17 mouse cellular contexts compared by ENCODE assay signal in genomic region chr15:53001429-53001828, GRCm38 (mm10).
DNase-seq lines count a peak whose midpoint lies in the region; ATAC-seq lines count a peak whose summit lies in the region.
"Had no signal": no experiment of that assay in that cellular context is flagged by ENCODE, and none has a peak within 500 bp of the region (broad histone marks: within the 10 kb centered on the region; RNA-seq: fewer than 3 reads in every experiment).

No protein-coding gene starts in this region.

- H3K27ac ChIP-seq in heart, embryonic 11.5 days (ENCODE audit: low read depth, low read length) = no peak overlapping the region
- H3K27ac ChIP-seq: forebrain, embryonic 12.5 days; limb, embryonic 12.5 days; liver, embryonic 13.5 days; lung, embryonic 15.5 days; midbrain, embryonic 15.5 days had no signal

- H3K4me2 ChIP-seq in heart, embryonic 11.5 days = no peak overlapping the region
- H3K4me2 ChIP-seq: forebrain, embryonic 12.5 days; limb, embryonic 12.5 days; liver, embryonic 13.5 days; lung, embryonic 15.5 days; midbrain, embryonic 15.5 days had no signal

- no peaks in the 10 kb centered on the region for H3K36me3 ChIP-seq in heart, embryonic 11.5 days (ENCODE audit: control insufficient read depth, insufficient read depth, low read length)
- H3K36me3 ChIP-seq: forebrain, embryonic 12.5 days; limb, embryonic 12.5 days; liver, embryonic 13.5 days; lung, embryonic 15.5 days; midbrain, embryonic 15.5 days had no signal

- no peak for ATAC-seq in heart, embryonic 11.5 days (replicated peaks; ENCODE audit: insufficient number of reproducible peaks, low FRiP score, low TSS enrichment)
- ATAC-seq: midbrain, embryonic 15.5 days had no signal

- H3K9ac ChIP-seq in heart, embryonic 11.5 days (ENCODE audit: low read depth, low read length) = no peak overlapping the region
- H3K9ac ChIP-seq: forebrain, embryonic 12.5 days; limb, embryonic 12.5 days; liver, embryonic 13.5 days; lung, embryonic 15.5 days; midbrain, embryonic 15.5 days had no signal

- peak; percentile 20 for DNase-seq in heart, adult 8-10 months (ENCODE audit: low spot score)
- peak; percentile 66 for DNase-seq in right cerebral cortex, adult 18-20 months
- no peak for DNase-seq in right cerebral cortex, postnatal 14 days
- DNase-seq in layer of hippocampus, adult 9-10 months (ENCODE audit: low spot score) = peak; percentile 15
- DNase-seq in right cerebral cortex, postnatal 36 days (ENCODE audit: low spot score in 2 of 2) = peak; percentile 36 to 66
- DNase-seq in thymus, postnatal 14 days = no peak
- DNase-seq in retina, embryonic 14.5 days (ENCODE audit: low spot score) = no peak
- DNase-seq: cerebellum, postnatal 10 days; kidney, adult 8-10 months; kidney, postnatal 4 days; liver, embryonic 13.5 days; thymus, adult 18-20 months had no signal

- H3K4me1 ChIP-seq in heart, embryonic 11.5 days (ENCODE audit: control insufficient read depth, insufficient read depth, low read length) = no peaks in the 10 kb centered on the region
- H3K4me1 ChIP-seq: forebrain, embryonic 12.5 days; limb, embryonic 12.5 days; liver, embryonic 13.5 days; midbrain, embryonic 15.5 days had no signal

- 71% methylated on average over 3 of the region's 3 CpGs for WGBS in heart, embryonic 11.5 days (ENCODE audit: insufficient replicate concordance)

- no peaks in the 10 kb centered on the region for H3K27me3 ChIP-seq in heart, embryonic 11.5 days (ENCODE audit: control insufficient read depth, insufficient read depth, low read length)
- H3K27me3 ChIP-seq: forebrain, embryonic 12.5 days; liver, embryonic 13.5 days; lung, embryonic 15.5 days; midbrain, embryonic 15.5 days had no signal

- no peak overlapping the region for H3K4me3 ChIP-seq in heart, embryonic 11.5 days (ENCODE audit: low read depth, low read length)
- H3K4me3 ChIP-seq: forebrain, embryonic 12.5 days; limb, embryonic 12.5 days; liver, embryonic 13.5 days; lung, embryonic 15.5 days; midbrain, embryonic 15.5 days had no signal

- H3K9me3 ChIP-seq in heart, embryonic 11.5 days (replicated peaks; ENCODE audit: control insufficient read depth, low read length) = no peaks in the 10 kb centered on the region
- H3K9me3 ChIP-seq: forebrain, embryonic 12.5 days; limb, embryonic 12.5 days; liver, embryonic 13.5 days; lung, embryonic 15.5 days; midbrain, embryonic 15.5 days had no signal

Comparison
In these comparisons a context has a peak if more than half of its experiments do, and no peak if none do; other contexts are left out.
1. DNase-seq: peak in heart, adult 8-10 months (single experiment), right cerebral cortex, adult 18-20 months (single experiment), layer of hippocampus, adult 9-10 months (single experiment) and right cerebral cortex, postnatal 36 days (2 of 2); none in right cerebral cortex, postnatal 14 days (single experiment), thymus, postnatal 14 days (single experiment) and retina, embryonic 14.5 days (single experiment).